Mouse (Mus musculus): ENCODE results near the gene H2afx. TPM values are rescaled to one million over a fixed set of nuclear protein-coding genes. Genes with fewer than 3 reads are reported as not detected.

Gene H2afx
- total RNA-seq, 1 experiment: 967 TPM

- H3K36me3 ChIP-seq (ENCODE audit: control insufficient read depth, insufficient read depth, low read length, poor library complexity, severe bottlenecking): no peaks in the 10 kb centered on the region
- no peak for TF ChIP-seq ZNF384 (IDR thresholded peaks at IDR 0.05; ENCODE audit: low read depth, low read length)
- no peak for TF ChIP-seq CHD2 (IDR thresholded peaks at IDR 0.05; ENCODE audit: low read depth, low read length)
- no peak for TF ChIP-seq HCFC1 (IDR thresholded peaks at IDR 0.05; ENCODE audit: borderline replicate concordance, insufficient read depth, low read length)
- no peak for TF ChIP-seq MAFK (IDR thresholded peaks at IDR 0.05; ENCODE audit: insufficient read depth, low read depth, low read length)
- no peak for TF ChIP-seq ZC3H11A (IDR thresholded peaks at IDR 0.05; ENCODE audit: borderline replicate concordance, low read depth, low read length)
- no peak overlapping the region for H3K4me3 ChIP-seq (ENCODE audit: insufficient read depth in 1 of 2, low read depth in 1 of 2, low read length in 2 of 2, poor library complexity in 1 of 2, severe bottlenecking in 1 of 2)
- no peak overlapping the region for H3K27ac ChIP-seq (ENCODE audit: insufficient read depth, low read depth, low read length, poor library complexity, severe bottlenecking)
- peaks cover 0 to 17% of the 10 kb centered on the region in 2 experiments; a peak in 2 of 4 replicates for H3K4me1 ChIP-seq (ENCODE audit: control insufficient read depth in 2 of 2, insufficient read depth in 2 of 2, low read length in 2 of 2, poor library complexity in 1 of 2)
- DNase-seq (ENCODE audit: low read depth, low spot score): no peak
- no peaks in the 10 kb centered on the region for H3K9me3 ChIP-seq (ENCODE audit: control insufficient read depth, insufficient read depth, low read depth, low read length)
- in situ Hi-C loops (cut with MboI; ENCODE audit: low sequenced_read_pairs in 2 of 2, unreplicated experiment in 2 of 2): no loop called here
- no peak overlapping the region for H3K9ac ChIP-seq (ENCODE audit: insufficient read depth, low read depth, low read length, poor library complexity, severe bottlenecking)
Measured at GRCm38 (mm10) chr9:44314910-44315309, 19.6 kb upstream of the H2afx start.

- Histone ChIP-seq H3K27ac (ENCODE audit: insufficient read depth, low read depth, low read length, poor library complexity, severe bottlenecking) (no peak overlapping the region), H3K36me3 (ENCODE audit: control insufficient read depth, insufficient read depth, low read length, poor library complexity, severe bottlenecking) (no peaks in the 10 kb centered on the region), H3K9ac (ENCODE audit: insufficient read depth, low read depth, low read length, poor library complexity, severe bottlenecking) (no peak overlapping the region), H3K4me3 (ENCODE audit: insufficient read depth in 1 of 2, low read depth in 1 of 2, low read length in 2 of 2, poor library complexity in 1 of 2, severe bottlenecking in 1 of 2) (no peak overlapping the region), H3K9me3 (ENCODE audit: control insufficient read depth, insufficient read depth, low read depth, low read length) (no peaks in the 10 kb centered on the region), H3K4me1 (ENCODE audit: control insufficient read depth in 2 of 2, insufficient read depth in 2 of 2, low read length in 2 of 2, poor library complexity in 1 of 2) (peaks cover 0 to 2% of the 10 kb centered on the region in 2 experiments; a peak in 1 of 4 replicates)
- in situ Hi-C loops (cut with MboI; ENCODE audit: low sequenced_read_pairs in 2 of 2, unreplicated experiment in 2 of 2): no loop called here
- TF ChIP-seq MAFK (IDR thresholded peaks at IDR 0.05; ENCODE audit: insufficient read depth, low read depth, low read length) (no peak), HCFC1 (IDR thresholded peaks at IDR 0.05; ENCODE audit: borderline replicate concordance, insufficient read depth, low read length) (no peak), ZC3H11A (IDR thresholded peaks at IDR 0.05; ENCODE audit: borderline replicate concordance, low read depth, low read length) (no peak)
- no peak for DNase-seq (ENCODE audit: low read depth, low spot score)
Measured at GRCm38 (mm10) chr9:44317452-44317851, 17.0 kb upstream of the H2afx start.

- no peak for DNase-seq (ENCODE audit: low read depth, low spot score)
- in situ Hi-C loops (cut with MboI; ENCODE audit: low sequenced_read_pairs in 2 of 2, unreplicated experiment in 2 of 2): no loop called here
- Histone ChIP-seq H3K9me3 (ENCODE audit: control insufficient read depth, insufficient read depth, low read depth, low read length) (no peaks in the 10 kb centered on the region), H3K27ac (ENCODE audit: insufficient read depth, low read depth, low read length, poor library complexity, severe bottlenecking) (no peak overlapping the region), H3K4me1 (ENCODE audit: control insufficient read depth in 2 of 2, insufficient read depth in 2 of 2, low read length in 2 of 2, poor library complexity in 1 of 2) (peaks cover 0 to 3% of the 10 kb centered on the region in 2 experiments; a peak in 1 of 4 replicates), H3K9ac (ENCODE audit: insufficient read depth, low read depth, low read length, poor library complexity, severe bottlenecking) (no peak overlapping the region), H3K4me3 (ENCODE audit: insufficient read depth in 1 of 2, low read depth in 1 of 2, low read length in 2 of 2, poor library complexity in 1 of 2, severe bottlenecking in 1 of 2) (no peak overlapping the region), H3K36me3 (ENCODE audit: control insufficient read depth, insufficient read depth, low read length, poor library complexity, severe bottlenecking) (no peaks in the 10 kb centered on the region)
- TF ChIP-seq ZC3H11A (IDR thresholded peaks at IDR 0.05; ENCODE audit: borderline replicate concordance, low read depth, low read length): no peak
- TF ChIP-seq CHD2 (IDR thresholded peaks at IDR 0.05; ENCODE audit: low read depth, low read length): no peak
- no peak for TF ChIP-seq ZNF384 (IDR thresholded peaks at IDR 0.05; ENCODE audit: low read depth, low read length)
- no peak for TF ChIP-seq HCFC1 (IDR thresholded peaks at IDR 0.05; ENCODE audit: borderline replicate concordance, insufficient read depth, low read length)
- TF ChIP-seq MAFK (IDR thresholded peaks at IDR 0.05; ENCODE audit: insufficient read depth, low read depth, low read length): no peak
Measured at GRCm38 (mm10) chr9:44318076-44318825, 16.2 kb upstream of the H2afx start.

- Histone ChIP-seq H3K4me3 (ENCODE audit: insufficient read depth in 1 of 2, low read depth in 1 of 2, low read length in 2 of 2, poor library complexity in 1 of 2, severe bottlenecking in 1 of 2) (no peak overlapping the region), H3K9me3 (ENCODE audit: control insufficient read depth, insufficient read depth, low read depth, low read length) (no peaks in the 10 kb centered on the region), H3K4me1 (ENCODE audit: control insufficient read depth in 2 of 2, insufficient read depth in 2 of 2, low read length in 2 of 2, poor library complexity in 1 of 2) (peaks cover 0 to 3% of the 10 kb centered on the region in 2 experiments; a peak in 1 of 4 replicates), H3K36me3 (ENCODE audit: control insufficient read depth, insufficient read depth, low read length, poor library complexity, severe bottlenecking) (no peaks in the 10 kb centered on the region), H3K9ac (ENCODE audit: insufficient read depth, low read depth, low read length, poor library complexity, severe bottlenecking) (no peak overlapping the region), H3K27ac (ENCODE audit: insufficient read depth, low read depth, low read length, poor library complexity, severe bottlenecking) (no peak overlapping the region)
- no peak for DNase-seq (ENCODE audit: low read depth, low spot score)
- no peak for TF ChIP-seq CHD2 (IDR thresholded peaks at IDR 0.05; ENCODE audit: low read depth, low read length)
- TF ChIP-seq ZNF384 (IDR thresholded peaks at IDR 0.05; ENCODE audit: low read depth, low read length): no peak
- TF ChIP-seq ZC3H11A (IDR thresholded peaks at IDR 0.05; ENCODE audit: borderline replicate concordance, low read depth, low read length): no peak
- no peak for TF ChIP-seq HCFC1 (IDR thresholded peaks at IDR 0.05; ENCODE audit: borderline replicate concordance, insufficient read depth, low read length)
- TF ChIP-seq MAFK (IDR thresholded peaks at IDR 0.05; ENCODE audit: insufficient read depth, low read depth, low read length): no peak
- in situ Hi-C loops (cut with MboI; ENCODE audit: low sequenced_read_pairs in 2 of 2, unreplicated experiment in 2 of 2): no loop called here
Measured at GRCm38 (mm10) chr9:44318826-44319095, 15.7 kb upstream of the H2afx start.
